Mouse (Mus musculus) c-Kit-negative CD71-positive TER-119-positive erythroid progenitor cells, embryonic 14.5 days (primary cell): Measurements from ENCODE around the gene Pnkp.

Source experiments
- DNase-seq: peaks from one replicate; pipeline ENCODE4 v3.0.0-alpha.2; 2013; ENCODE audit warnings: low read depth, low spot score

Pnkp gene

GRCm38 (mm10) chr7:44857042-44857552 lies at the start of gene Pnkp:
Gene Pnkp, plus strand, starts transcription at chr7:44857139.
- peak; percentile 82 for DNase-seq

- DNase-seq, result no peak
Observed at GRCm38 (mm10) chr7:44808927-44809326, 48.0 kb upstream of the Pnkp start.

GRCm38 (mm10) chr7:44809466-44809865 lies 47.5 kb upstream of the Pnkp start:
- DNase-seq, result no peak

- DNase-seq, result no peak
Observed at GRCm38 (mm10) chr7:44810365-44810764, 46.6 kb upstream of the Pnkp start.

- no peak for DNase-seq
Observed at GRCm38 (mm10) chr7:44810819-44811557, 46.0 kb upstream of the Pnkp start.

GRCm38 (mm10) chr7:44812651-44813325 lies 44.2 kb upstream of the Pnkp start:
- DNase-seq, result no peak

- no peak for DNase-seq
Observed at GRCm38 (mm10) chr7:44813985-44814384, 43.0 kb upstream of the Pnkp start.

GRCm38 (mm10) chr7:44814423-44814822 lies 42.5 kb upstream of the Pnkp start:
- no peak for DNase-seq

- no peak for DNase-seq
Observed at GRCm38 (mm10) chr7:44814952-44815553, 41.9 kb upstream of the Pnkp start.

- DNase-seq, result peak; percentile 96
Observed at GRCm38 (mm10) chr7:44815721-44816469, 41.0 kb upstream of the Pnkp start, which contains the start of the genes Nup62 and Il4i1. Gene Nup62, plus strand, starts transcription at chr7:44816088. Gene Il4i1, plus strand, starts transcription at chr7:44816387.

GRCm38 (mm10) chr7:44816470-44817021 lies 40.4 kb upstream of the Pnkp start, which contains the start of gene Atf5:
Gene Atf5, minus strand, starts transcription at chr7:44816658.
- DNase-seq, result peak; percentile 61

GRCm38 (mm10) chr7:44817441-44817840 lies 39.5 kb upstream of the Pnkp start:
- DNase-seq, result no peak

- no peak for DNase-seq
Observed at GRCm38 (mm10) chr7:44818164-44818563, 38.8 kb upstream of the Pnkp start.

- DNase-seq, result no peak
Observed at GRCm38 (mm10) chr7:44818751-44819235, 38.1 kb upstream of the Pnkp start.

- DNase-seq, result no peak
Observed at GRCm38 (mm10) chr7:44819391-44819790, 37.5 kb upstream of the Pnkp start.

GRCm38 (mm10) chr7:44819863-44820262 lies 37.1 kb upstream of the Pnkp start:
- DNase-seq, result no peak

GRCm38 (mm10) chr7:44820525-44820924 lies 36.4 kb upstream of the Pnkp start:
- no peak for DNase-seq

GRCm38 (mm10) chr7:44821666-44822448 lies 35.1 kb upstream of the Pnkp start:
- DNase-seq, result no peak

- DNase-seq, result no peak
Observed at GRCm38 (mm10) chr7:44823409-44823808, 33.5 kb upstream of the Pnkp start.

GRCm38 (mm10) chr7:44824872-44825271 lies 32.1 kb upstream of the Pnkp start:
- peak; percentile 66 for DNase-seq
